Mouse (Mus musculus) large intestine, adult 2 months (tissue): Measurements from ENCODE around the gene Rsph10b. TPM values are rescaled to one million over a fixed set of nuclear protein-coding genes. Genes with fewer than 3 reads are reported as not detected.

Experiments used
- polyA plus RNA-seq: library from polyadenylated mRNA; depleted of rRNA; stranded (reverse); fragments of >200 nt; gene quantifications from 2 replicates; pipeline ENCODE4 v1.2.3, GENCODE M21; 2012; rRNA removed

Rsph10b gene
- polyA plus RNA-seq, 1 experiment: 0.21 TPM

Other genes starting within 250 kb of the Rsph10b start
- 3.3 and 5.1 TPM in 2 replicates for gene Usp42, start 200.8 kb upstream of the Rsph10b start, polyA plus RNA-seq
- 18.7 and 19.8 TPM in 2 replicates for gene Eif2ak1, start 115.2 kb upstream of the Rsph10b start, polyA plus RNA-seq
- 0.10 and 0.18 TPM in 2 replicates for gene Ankrd61, start 35.4 kb upstream of the Rsph10b start, polyA plus RNA-seq
- 66.4 and 69.0 TPM in 2 replicates for gene Aimp2, start 23.2 kb upstream of the Rsph10b start, polyA plus RNA-seq
- 2.5 and 3.2 TPM in 2 replicates for gene Pms2, start 23.1 kb upstream of the Rsph10b start, polyA plus RNA-seq
- gene Gm42421, start 4.9 kb upstream of the Rsph10b start, polyA plus RNA-seq: not detected in 2 replicates
- 17.6 and 20.1 TPM in 2 replicates for gene Ccz1, start 81.8 kb downstream of the Rsph10b start, polyA plus RNA-seq
- gene Ocm, start 93.6 kb downstream of the Rsph10b start, polyA plus RNA-seq: 23.7 and 30.5 TPM in 2 replicates
- 21.9 and 31.0 TPM in 2 replicates for gene Lmtk2, start 167.4 kb downstream of the Rsph10b start, polyA plus RNA-seq